Mouse (Mus musculus): ENCODE results near the gene Cox16.
"Not testable (repeated sequence)": the region's sequence is repeated elsewhere in the genome, so short reads cannot be mapped to it uniquely, and the experiment has no call there.

Cox16 gene

DNA sequence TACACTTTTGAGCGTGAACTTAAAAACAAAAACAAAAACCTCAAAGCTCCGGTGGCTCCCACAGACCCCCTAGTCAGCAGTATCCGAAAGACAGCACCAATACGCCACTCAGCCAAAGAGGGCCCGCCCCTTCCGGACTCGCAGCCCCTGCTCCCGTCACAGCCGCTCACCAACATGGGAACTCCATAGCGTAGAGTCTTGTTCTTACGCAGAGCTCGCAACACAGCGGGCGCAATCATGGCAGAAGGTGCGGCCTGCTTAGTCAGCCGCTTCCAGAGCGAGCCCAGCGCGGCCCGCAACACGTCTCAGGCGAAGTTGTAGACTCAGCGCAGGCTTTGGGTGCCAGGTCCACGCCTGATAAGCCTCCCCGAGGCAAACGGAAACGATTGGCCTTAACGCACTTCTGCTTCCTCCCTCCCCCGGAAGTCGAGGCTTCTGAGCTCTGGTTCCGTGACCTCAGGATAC lies at the start of gene Cox16:
Gene Cox16, minus strand, starts transcription at position 401 of the 465 bp plus-strand sequence.
- DNase-seq: peak; percentile 88

DNA sequence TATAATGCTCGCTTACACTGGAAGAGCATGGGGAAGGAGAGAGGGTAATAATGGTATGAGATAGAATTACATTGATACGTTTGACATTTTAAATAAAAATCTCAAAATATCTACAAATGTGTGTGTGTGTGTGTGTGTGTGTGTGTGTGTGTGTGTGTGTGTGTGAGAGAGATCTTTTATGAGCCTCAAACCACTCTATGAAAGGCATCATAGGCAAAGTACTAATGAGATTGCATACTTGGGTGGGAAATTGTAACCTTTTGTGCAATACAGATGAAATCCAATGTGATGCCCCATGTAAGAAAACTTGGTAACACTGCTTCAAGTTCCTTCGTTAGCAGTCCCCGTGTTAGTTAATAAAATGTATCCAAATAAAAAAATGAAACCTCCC lies 48.1 kb upstream of the Cox16 start:
- DNase-seq: no peak

DNA sequence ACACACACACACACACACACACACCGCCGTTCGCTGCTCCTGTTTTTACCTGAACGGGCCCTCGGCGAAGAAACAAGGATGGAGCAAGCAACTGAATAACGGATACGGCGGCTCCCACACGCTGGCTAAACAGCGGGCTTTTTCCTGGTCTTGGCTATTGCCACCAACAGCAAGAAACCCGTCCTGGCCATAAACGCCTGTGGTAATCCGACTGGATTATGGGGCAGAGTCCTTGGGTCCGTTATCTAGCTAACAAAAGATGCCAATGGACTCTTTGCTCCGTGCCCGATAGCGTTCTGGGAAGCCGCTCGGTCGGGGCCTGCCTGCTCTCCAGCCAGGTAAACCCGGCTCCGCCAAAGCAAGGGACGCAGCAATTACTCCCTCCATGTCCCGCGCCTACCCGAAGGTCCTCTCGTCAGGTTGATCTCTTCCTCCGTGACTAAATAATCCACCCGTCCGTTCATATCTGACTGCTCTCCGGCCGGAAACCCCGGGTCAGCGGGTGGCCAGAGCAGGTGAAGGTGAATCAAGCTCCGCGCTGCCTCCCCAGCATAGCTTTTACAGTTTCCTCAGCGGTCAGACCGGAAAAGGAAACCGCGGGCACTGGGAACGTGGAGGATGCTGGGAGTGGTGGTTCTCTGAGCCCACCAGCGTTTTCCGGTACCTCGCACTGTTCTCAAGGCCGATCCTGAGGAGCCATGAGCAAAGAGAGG lies 47.5 kb upstream of the Cox16 start, which contains the start of the genes Gm20498 and Synj2bp:
Gene Gm20498, minus strand, starts transcription at position 590 of the 713 bp plus-strand sequence.
Gene Synj2bp, minus strand, starts transcription at position 596 of the 713 bp plus-strand sequence.
- peak; percentile 87 for DNase-seq

DNA sequence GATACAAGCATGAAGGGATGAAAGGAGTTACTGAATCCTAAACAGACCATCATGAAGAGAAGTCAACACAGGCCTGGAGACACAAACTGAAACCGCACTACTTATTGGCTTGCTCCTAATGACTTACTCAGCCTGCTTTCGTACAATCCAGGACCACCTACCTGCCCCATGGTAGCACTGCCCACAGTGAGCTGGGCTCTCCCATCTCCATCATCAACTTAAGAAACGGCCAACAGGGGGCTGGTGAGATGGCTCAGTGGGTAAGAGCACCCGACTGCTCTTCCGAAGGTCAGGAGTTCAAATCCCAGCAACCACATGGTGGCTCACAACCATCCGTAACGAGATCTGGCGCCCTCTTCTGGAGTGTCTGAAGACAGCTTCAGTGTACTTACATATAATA lies 45.7 kb upstream of the Cox16 start:
- DNase-seq: not testable (repeated sequence)

DNA sequence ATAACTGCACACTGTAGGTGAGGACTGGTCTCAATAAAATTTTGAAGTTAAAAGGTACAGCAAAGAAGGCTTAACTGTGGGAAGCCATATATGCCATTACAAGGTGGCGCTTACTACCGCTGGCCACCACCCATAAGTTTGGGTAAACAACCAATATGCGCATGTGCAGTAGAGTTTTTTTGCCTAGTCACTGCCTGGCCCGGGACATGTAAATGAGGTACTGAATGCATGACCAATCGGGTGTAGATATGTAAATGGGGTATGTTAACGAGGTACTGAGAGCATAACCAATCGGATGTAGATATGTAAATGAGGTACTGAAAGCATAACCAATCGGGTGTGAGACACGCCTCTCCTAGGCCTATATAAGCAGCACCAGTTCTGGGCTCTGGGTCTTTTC lies 12.0 kb upstream of the Cox16 start:
- not testable (repeated sequence) for DNase-seq

DNA sequence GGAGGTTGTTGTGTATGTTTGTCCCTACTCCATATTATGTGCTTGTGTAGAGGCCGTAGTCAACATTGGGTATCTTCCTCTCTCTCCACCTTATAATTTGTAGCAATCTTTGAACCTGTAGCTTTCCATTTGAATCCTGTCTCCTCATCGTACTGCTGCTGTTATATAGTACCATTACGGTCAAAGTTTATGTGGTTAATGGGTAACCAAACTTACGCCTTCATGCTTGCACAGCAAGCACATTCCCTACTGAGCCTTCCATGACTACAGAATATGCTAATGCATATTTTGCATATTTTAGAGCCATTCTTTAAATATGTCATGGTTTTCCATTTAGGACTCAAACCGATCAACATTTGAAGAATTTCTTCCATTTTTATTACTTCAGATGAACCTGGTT lies 5.6 kb upstream of the Cox16 start:
- DNase-seq: no peak

DNA sequence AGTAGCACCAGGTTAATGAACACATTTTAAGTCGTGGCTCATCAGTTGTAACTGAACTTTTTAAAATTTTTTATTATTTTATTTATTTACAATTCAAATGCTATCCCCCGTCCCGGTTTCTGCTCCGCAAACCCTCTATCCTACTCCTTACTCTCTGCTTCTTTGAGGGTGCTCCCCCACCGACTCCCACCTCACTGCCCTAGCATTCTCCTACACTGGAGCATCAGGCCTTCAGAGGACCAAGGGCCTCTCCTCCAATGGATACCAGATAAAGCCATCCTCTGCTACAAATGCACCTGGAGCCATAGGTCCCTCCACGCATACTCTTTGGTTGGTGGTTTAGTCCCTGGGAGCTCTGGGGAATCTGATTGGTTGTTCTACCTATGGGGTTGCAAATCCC lies 384 bp upstream of the Cox16 start:
- DNase-seq: peak; percentile 28

DNA sequence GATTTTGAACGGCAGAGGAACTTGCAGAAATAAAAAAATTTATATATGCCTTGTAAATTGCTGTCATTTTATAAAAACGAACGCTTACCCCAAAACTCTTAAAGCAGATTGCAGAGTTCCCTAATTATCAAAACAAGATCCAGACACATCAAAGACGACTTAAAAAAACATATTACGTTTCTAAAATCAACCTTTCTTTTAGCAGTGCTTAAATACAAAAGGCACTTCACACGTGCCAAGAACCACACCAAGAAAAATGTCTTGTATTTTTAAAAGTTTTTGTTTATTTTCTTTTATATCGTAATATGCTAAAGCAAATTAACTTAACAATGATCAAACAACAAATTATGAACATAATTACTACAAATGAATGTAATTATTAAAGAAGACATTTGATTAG lies 715 bp downstream of the Cox16 start:
- no peak for DNase-seq

DNA sequence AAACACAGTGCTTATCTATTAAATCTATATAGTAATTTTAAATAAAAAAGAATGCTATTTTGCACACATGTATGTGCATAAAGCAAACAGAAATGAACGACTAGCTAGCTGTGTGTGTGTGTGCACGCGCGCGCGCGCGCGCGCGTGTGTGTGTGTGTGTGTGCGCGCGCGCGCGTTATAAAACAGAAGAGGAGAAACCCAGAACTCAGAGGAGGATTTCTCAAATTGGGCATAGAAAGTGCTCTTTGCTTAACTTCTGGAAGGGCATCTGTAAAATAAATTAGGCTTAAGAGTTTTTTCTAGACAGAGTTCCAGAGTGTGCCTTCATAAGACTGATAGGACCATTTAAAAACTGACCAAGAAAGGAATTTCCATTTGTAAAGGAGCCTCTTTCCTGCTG lies 1.3 kb downstream of the Cox16 start:
- DNase-seq: no peak

DNA sequence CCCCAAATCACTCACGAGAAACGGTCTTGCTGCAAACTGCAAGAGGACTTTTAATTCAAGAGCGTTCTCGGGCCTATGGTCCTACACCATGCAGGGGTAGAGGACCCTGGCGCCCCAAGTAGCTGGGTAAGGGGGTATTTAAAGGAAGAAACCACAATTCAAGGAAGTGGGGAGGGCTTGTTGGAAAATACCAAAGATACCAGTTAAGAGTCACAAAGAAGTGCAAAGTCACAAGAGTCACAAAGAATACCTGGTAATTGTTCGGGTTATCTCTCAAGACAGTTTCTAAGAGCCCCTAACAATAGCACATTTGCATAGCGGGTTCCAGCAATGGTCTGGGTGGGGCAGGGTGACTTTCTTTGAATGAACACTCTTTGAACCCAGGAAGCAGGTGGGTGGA lies 25.9 kb downstream of the Cox16 start:
- not testable (repeated sequence) for DNase-seq

DNA sequence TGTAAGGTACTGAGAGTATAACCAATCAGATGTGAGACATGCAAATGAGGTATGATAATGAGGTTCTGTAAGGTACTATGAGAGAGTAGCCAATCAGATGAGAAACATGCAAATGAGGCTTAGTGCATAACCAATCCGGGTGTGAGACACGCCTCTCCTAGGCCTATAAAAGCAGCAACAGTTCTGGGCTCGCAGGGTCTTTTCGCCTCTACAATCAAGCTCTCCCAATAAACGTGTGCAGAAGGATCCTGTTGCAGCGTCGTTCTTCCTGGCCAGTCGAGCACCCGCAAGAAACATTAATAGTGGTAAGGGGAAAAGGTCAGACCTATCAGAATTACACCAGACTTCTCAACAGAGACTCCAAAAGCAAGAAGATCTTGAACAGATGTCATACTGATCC lies 45.9 kb downstream of the Cox16 start:
- not testable (repeated sequence) for DNase-seq

DNA sequence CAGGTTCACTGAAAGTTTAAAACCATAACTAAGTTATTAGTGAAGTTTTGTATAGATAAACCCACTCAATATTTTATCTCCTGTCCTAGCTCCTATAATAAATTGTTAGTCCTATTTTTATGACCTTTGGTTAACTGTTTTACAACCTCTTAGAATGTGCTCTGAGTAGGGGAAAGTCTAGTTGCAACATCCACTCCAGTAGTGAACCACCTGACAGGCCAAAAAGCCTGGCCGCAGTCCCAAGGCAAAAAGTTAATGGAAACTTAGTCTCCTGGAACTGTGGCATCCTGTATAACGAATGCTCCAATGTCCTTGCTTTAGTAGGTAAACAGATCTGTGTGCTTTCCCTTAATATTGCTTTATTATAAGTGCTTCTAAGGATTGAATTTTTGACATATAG lies 50.1 kb downstream of the Cox16 start:
- not testable (repeated sequence) for DNase-seq

DNA sequence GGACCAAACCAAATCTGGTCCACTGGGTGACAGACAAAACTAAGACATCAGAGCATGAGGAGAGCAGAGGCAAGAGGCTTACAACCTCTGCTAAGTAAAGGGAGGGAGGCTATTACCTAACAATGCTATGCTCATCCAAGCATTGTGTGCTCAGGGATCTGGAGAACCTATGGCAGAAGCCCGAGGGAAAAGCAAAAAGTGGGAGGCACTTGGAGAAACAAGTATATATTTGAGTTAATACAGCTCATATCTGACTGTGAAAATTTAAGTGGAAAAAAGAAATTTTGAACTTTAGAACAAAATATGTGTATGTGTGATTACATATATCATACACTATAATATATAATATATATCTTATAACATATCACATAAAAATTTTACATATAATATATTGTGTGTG lies 63.1 kb downstream of the Cox16 start, which contains the start of gene Adam4:
Gene Adam4, minus strand, starts transcription at position 101 of the 400 bp plus-strand sequence.
- DNase-seq: no peak

DNA sequence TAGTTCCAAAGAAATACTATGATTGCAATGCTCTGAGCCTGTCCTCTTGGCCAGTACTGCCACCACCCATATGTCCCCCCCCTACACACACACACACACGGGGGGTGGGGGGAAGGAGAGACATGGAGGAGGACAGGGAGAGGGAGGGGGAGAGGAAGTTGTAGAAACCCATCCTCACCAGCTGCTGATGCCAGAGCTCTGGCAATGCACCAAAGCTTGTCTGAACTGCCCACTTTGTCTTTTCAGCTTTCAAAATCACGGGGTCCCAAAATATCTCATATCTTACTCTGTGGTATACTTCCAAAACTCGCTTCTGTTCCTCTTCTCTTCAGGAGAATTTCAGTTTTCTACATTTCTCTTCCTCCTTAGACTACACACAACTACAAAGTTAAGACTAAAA lies 71.7 kb downstream of the Cox16 start:
- no peak for DNase-seq

DNA sequence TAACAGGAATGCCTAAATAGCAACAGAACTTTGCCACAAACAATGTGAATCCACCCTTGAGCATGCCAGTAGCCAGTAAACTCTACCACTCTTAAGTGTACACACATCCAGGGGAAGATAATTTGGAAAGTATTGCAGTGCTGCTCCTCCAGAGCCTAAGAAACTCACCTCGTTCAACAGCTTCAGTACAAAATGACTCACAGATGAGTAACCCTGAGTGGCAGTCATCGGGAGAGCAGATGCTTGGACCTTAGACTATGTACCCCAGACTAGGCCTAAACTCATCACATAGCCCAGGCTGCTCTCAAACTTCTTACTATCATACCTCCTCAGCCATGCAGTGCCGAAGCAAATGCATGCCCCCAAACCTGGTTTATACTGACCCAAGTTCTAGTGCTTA lies 76.0 kb downstream of the Cox16 start:
- no peak for DNase-seq

DNA sequence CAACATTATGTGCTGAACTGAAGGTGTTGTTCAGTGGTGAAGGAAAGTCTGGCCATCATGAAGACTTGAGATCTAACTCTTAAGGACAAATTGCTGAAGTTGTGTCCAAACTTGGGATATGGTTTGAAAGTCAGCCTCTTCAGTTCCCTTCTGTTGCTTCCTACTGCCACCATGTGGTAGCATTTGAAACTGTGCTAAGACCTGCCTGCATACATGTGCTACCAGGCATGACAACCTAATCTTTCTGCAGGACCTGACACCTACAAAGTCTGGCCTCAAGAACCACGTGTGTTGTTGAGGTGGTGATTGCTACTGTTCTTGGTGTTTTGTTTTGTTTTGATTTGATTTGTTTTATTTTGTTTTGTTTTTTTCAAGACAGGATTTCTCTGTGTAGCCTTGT lies 82.7 kb downstream of the Cox16 start:
- peak; percentile 64 for DNase-seq

DNA sequence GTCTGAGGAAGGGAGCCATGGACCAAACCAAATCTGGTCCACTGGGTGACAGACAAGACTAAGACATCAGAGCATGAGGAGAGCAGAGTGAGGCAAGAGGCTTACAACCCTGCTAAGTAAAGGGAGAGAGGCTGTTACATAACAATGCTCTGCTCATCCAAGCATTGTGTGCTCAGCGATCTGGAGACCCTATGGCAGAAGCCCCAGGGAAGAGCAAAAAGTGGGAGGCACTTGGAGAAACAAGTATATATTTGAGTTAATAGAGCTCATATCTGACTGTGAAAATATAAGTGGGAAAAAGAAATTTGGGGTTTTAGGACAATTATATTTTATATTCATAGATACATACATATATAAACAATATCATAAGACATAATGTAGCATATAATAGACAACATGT lies 105.6 kb downstream of the Cox16 start, which contains the start of gene Gm4787:
Gene Gm4787, minus strand, starts transcription at position 101 of the 400 bp plus-strand sequence.
- DNase-seq: not testable (repeated sequence)

DNA sequence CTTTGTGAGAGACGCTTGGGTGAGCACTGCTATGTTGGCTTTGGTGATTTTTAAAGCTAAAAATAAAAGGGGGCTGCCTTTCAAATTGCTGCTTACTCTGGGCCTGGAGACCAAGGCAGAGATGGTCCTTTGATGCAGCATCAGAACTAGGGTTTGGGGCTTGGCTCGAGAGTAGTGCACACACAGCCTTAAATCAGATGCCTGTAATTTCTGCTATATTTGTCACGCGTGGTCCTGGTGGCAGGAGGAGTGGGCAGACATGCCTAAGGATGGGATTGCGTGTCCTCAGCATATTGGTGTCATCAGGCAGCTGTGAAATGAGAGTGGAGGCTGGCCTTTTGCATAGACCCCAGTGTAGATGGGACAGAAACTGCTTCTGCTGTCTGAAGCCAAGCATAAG lies 151.1 kb downstream of the Cox16 start:
- DNase-seq: no peak

DNA sequence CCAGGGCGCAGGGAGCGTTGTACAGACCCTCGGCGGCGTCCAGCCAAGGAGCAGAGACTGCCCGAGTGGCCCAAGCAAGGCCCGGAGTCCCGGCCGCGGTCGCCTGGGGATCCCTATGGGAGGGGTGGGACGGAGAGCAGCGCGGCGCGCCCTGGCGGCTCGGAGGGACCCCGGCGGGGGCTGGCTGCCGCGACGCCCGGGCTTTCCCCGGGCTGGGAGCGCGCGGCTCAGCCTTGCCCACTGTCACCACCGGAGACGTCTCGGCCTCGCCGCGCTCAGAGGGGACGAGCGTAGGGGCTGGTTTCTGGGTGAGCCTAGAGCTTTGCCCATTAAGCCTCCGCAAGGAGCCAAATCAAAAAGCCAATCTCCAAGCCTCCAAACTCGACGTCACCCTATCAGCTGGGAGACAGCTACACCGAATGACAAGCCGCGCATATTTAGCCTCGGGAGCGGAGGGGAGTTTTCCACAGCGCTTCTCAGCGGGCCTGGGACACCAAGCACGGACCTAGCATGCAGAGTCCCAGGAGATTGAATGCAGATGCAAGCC lies 152.0 kb downstream of the Cox16 start, which contains the start of gene Slc8a3:
Gene Slc8a3, minus strand, starts transcription at position 306 of the 547 bp plus-strand sequence.
- peak; percentile 85 for DNase-seq

DNA sequence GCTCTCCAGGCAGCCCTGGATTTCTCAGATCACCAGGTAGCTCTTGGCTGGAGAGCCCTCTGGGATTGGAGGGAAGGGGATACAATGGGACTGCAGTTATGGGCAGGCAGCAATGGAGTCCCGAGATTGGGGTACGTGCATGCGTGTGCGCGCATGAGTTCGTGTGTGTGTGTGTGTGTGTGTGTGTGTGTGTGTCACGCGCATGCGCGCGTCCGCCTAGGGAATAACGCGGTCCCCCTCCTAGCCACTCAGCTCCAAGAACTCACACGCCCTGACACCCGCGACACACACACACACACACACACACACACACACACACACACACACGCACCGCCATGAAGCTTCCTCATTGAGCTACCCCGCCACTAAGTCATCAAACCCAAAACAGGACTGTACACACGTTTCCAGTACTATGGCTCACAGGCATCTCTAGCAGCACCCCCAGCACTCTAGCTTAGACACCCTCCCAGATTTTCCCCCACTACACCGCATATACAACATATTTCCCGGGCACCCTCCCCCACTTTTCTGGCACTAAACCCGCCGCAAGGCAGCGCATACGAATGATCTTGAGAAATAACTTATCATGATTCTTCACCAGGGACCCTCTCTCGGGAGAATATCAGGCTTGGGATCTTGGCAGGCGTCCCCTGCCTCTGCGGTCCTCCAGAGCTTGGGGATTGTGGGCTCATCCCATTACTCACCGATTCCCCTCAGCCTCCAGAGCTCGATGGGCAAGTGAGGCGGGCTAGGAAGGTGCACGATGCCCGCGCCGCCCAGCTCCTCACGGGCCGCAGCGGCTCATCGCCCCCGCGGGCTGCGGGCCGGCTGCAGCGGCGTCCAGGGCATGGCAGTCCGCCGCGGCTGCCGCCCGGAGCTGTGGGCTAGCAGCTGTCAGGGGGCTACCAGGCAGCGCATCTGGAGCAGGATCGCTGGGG lies 152.7 kb downstream of the Cox16 start:
- peak; percentile 85 for DNase-seq

DNA sequence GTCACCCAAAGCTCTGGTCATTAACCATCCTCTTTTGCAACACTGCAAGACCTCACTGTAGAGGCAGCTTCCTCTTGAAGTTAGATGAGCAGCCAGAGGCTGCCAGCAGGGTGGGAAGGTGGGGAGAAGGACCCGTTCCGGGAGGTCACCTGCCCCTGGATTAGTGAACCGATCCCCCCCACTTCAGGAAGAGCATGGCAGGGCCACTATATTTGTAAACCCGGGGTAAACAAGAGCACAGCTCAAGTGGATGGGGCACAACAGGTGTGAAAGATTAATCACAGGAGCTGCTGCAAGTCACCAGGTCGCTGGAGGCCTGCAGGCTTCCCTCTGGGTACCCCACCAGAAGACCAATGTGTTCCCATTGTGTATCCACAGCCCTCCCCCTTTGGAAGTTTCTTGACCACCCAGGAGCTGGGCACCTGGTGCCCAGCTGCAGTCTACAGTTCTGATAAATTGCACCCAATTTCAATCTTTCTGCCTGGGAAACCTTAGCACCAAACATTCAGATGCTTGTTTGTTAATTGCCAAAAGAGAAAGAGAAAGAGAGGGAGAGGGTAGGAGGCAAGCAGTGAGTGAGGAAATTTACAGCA lies 153.8 kb downstream of the Cox16 start:
- DNase-seq: peak; percentile 36

DNA sequence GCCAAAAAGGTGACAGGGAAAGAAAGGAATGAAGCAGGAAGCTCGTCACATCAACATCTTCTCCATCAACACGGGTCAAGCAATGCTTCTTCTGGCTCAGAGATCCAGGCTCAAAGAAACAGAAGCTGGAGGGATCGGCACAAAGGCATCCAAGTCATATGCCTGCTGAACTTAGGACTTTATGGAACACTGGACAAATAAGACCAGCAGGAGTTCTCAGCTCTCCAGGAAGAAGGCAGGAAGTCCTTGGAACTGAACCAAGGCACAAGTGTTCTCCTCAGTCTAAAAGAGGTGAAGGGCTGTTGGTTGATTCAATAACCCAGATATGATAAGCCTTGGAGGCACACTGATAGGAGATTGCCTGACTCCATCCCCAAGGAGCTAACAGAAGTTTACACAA lies 159.9 kb downstream of the Cox16 start:
- peak; percentile 43 for DNase-seq

DNA sequence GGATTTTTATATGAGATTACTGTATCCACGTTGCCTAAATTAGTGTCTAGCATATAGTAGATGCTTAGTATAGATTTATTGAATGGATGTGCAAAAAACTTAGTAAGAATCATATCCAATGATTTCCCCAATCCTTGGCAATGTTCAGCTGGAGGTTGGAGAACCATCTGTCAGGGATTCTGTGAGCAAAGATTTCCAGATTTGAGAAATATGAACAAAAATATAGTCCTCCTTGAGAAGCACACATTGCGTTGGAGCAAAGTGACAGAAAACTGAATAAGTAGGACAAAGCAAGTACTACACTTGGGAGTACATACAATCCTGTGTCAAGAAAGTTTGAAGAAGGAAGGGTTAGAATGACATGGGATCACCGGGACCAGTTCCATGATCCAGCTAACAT lies 160.8 kb downstream of the Cox16 start:
- no peak for DNase-seq

Measured in cerebellum, adult 9-11 months (tissue).